Mouse (Mus musculus) brain, adult 2 months (tissue): ENCODE measurements around the gene Cep250.
"Not testable (repeated sequence)": the region's sequence is repeated elsewhere in the genome, so short reads cannot be mapped to it uniquely, and the experiment has no call there.

Experiments used
- DNase-seq: peaks from one replicate; pipeline ENCODE4 v3.0.0; 2011; ENCODE audit warnings: low read depth, low spot score

Gene Cep250

GRCm38 (mm10) chr2:155956134-155957059, at the start of gene Cep250:
Cep250 (plus strand) TSS chr2:155956458.
- peak; percentile 97 for DNase-seq

- no peak for DNase-seq
Measured at GRCm38 (mm10) chr2:155914684-155915083, 41.6 kb upstream of the Cep250 start.

- no peak for DNase-seq
Measured at GRCm38 (mm10) chr2:155923143-155923542, 33.1 kb upstream of the Cep250 start.

GRCm38 (mm10) chr2:155925213-155925612, 31.0 kb upstream of the Cep250 start:
- DNase-seq: not testable (repeated sequence)

GRCm38 (mm10) chr2:155928711-155929345, 27.4 kb upstream of the Cep250 start:
- peak; percentile 26 for DNase-seq

- peak; percentile 97 for DNase-seq
Measured at GRCm38 (mm10) chr2:155929531-155930442, 26.5 kb upstream of the Cep250 start, which contains the start of gene Uqcc1. Uqcc1 (minus strand) TSS chr2:155930310.

- no peak for DNase-seq
Measured at GRCm38 (mm10) chr2:155939897-155940529, 16.2 kb upstream of the Cep250 start.

- DNase-seq: no peak
Measured at GRCm38 (mm10) chr2:155940681-155941080, 15.6 kb upstream of the Cep250 start, which contains the start of gene Gm15557. Gm15557 (plus strand) TSS chr2:155940728.

GRCm38 (mm10) chr2:155941697-155942442, 14.4 kb upstream of the Cep250 start:
- no peak for DNase-seq

GRCm38 (mm10) chr2:155943463-155943862, 12.8 kb upstream of the Cep250 start:
- no peak for DNase-seq

GRCm38 (mm10) chr2:155944685-155945084, 11.6 kb upstream of the Cep250 start:
- DNase-seq: no peak

- peak; percentile 69 for DNase-seq
Measured at GRCm38 (mm10) chr2:155945124-155945523, 11.1 kb upstream of the Cep250 start, which contains the start of gene Gdf5. Gdf5 (minus strand) TSS chr2:155945367.

- DNase-seq: no peak
Measured at GRCm38 (mm10) chr2:155945580-155945979, 10.7 kb upstream of the Cep250 start.

GRCm38 (mm10) chr2:155946069-155946468, 10.2 kb upstream of the Cep250 start:
- DNase-seq: peak; percentile 71

- no peak for DNase-seq
Measured at GRCm38 (mm10) chr2:155946499-155946898, 9.8 kb upstream of the Cep250 start.

- DNase-seq: no peak
Measured at GRCm38 (mm10) chr2:155947390-155948002, 8.8 kb upstream of the Cep250 start.

GRCm38 (mm10) chr2:155949362-155949761, 6.9 kb upstream of the Cep250 start:
- peak; percentile 26 for DNase-seq

- DNase-seq: peak; percentile 86
Measured at GRCm38 (mm10) chr2:155952006-155952405, 4.3 kb upstream of the Cep250 start.

- no peak for DNase-seq
Measured at GRCm38 (mm10) chr2:155959981-155960380, 3.7 kb downstream of the Cep250 start.

GRCm38 (mm10) chr2:155961862-155962261, 5.6 kb downstream of the Cep250 start:
- no peak for DNase-seq
